Mouse (Mus musculus) myocyte (in vitro differentiated cells): ENCODE data around the gene Tmem88.

Source experiments
- POLR2A ChIP-seq: IDR thresholded peaks from one replicate; pipeline ENCODE4 v1.6.1; 2011; ENCODE audit warnings: low read depth, mild to moderate bottlenecking, control low read depth, moderate library complexity; ENCODE audit not compliant: insufficient read length
- TCF12 ChIP-seq: IDR thresholded peaks from one replicate; pipeline ENCODE4 v1.6.1; 2011; ENCODE audit warnings: mild to moderate bottlenecking, control low read depth; ENCODE audit not compliant: poor library complexity, insufficient read depth, severe bottlenecking

GRCm38 (mm10) chr11:69389531-69390399, 8.3 kb downstream of the Tmem88 start:
- TF ChIP-seq TCF12 = no peak
- no peak for TF ChIP-seq POLR2A
